Comparison of ENCODE assay signal across 9 mouse cellular contexts in the genomic region with DNA sequence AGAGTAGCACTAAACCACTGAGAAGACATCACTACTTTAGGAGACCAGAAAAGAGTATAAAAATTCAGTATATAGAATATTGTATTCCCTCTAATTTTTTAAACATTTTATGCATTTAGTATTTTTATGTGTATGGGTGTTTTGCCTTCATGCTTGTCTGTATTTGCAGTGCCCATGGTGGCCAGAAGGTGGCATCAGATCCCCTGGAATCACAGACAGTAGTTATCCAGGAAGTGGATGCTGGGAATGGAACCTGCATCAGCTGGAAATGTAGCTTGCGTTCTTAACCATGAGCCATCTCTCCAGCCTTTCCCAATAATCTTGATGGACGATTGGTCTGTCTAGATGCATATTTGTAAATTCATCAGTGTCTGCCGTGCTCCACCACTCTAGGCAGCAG. TPM values are rescaled to one million over a fixed set of nuclear protein-coding genes. Genes with fewer than 3 reads are reported as not detected.
DNase-seq lines count a peak whose midpoint lies in the region; ATAC-seq and TF ChIP-seq lines count a peak whose summit lies in the region.
"Had no signal": no experiment of that assay in that cellular context is flagged by ENCODE, and none has a peak within 500 bp of the region (broad histone marks: within the 10 kb centered on the region; RNA-seq: fewer than 3 reads in every experiment).

No protein-coding gene starts in this region.

- no peak overlapping the region for H3K4me2 ChIP-seq in heart, postnatal 0 days (ENCODE audit: low read depth, low read length)

- no peak for TF ChIP-seq POLR2A in ES-Bruce4 (IDR thresholded peaks at IDR 0.05; ENCODE audit: insufficient read depth, low read length)
- TF ChIP-seq POLR2A in kidney, adult 2 months (IDR thresholded peaks at IDR 0.05; ENCODE audit: low read depth, low read length): no peak

- 67% methylated on average over 3 of the region's 3 CpGs for WGBS in heart, postnatal 0 days
- WGBS in kidney, adult 2 months: 74% methylated on average over 3 of the region's 3 CpGs

- DNase-seq in heart, postnatal 0 days (ENCODE audit: low spot score): no peak
- DNase-seq in heart, adult 8-10 months (ENCODE audit: low spot score): no peak
- peak; percentile 37 for DNase-seq in 3134 (ENCODE audit: extremely low read depth, insufficient read length, low spot score)
- peak; percentile 59 for DNase-seq in c-Kit-positive CD71-positive TER-119-positive erythroid progenitor cells, embryonic 14.5 days (ENCODE audit: low spot score)
- peak; percentile 70 for DNase-seq in kidney, adult 2 months
- peak; percentile 30 for DNase-seq in yolk sac, embryonic 10.5 days (ENCODE audit: low spot score)

- ATAC-seq in heart, postnatal 0 days (ENCODE audit: insufficient read depth, low read depth): no peak
- ATAC-seq in megakaryocyte, adult 5-6 weeks (ENCODE audit: poor library complexity, severe bottlenecking): peak; percentile 57; the same call in 1 of the 2 replicates

- TF ChIP-seq EP300 in heart, postnatal 0 days (IDR thresholded peaks at IDR 0.05; ENCODE audit: low read depth): no peak
- no peak for TF ChIP-seq EP300 in ES-Bruce4 (IDR thresholded peaks at IDR 0.05; ENCODE audit: insufficient read depth, low read depth, low read length)

- peak; percentile 57 for TF ChIP-seq CTCF in heart, postnatal 0 days (IDR thresholded peaks at IDR 0.05; ENCODE audit: low read depth)
- TF ChIP-seq CTCF in ES-Bruce4 (IDR thresholded peaks at IDR 0.05; ENCODE audit: low read depth, low read length): peak; percentile 51
- TF ChIP-seq CTCF in kidney, adult 2 months (conservative IDR thresholded peaks at IDR 0.05; ENCODE audit: insufficient read depth, insufficient read length, low read depth, low read length): peak; percentile 78

- no peak overlapping the region for H3K9ac ChIP-seq in heart, postnatal 0 days (replicated peaks; ENCODE audit: low read depth, low read length)
- no peak overlapping the region for H3K9ac ChIP-seq in ES-Bruce4 (ENCODE audit: low read depth, poor library complexity, severe bottlenecking)

- H3K4me3 ChIP-seq in heart, postnatal 0 days (ENCODE audit: low read depth, low read length): no peak overlapping the region
- H3K4me3 ChIP-seq in ES-Bruce4 (ENCODE audit: low read depth, low read length): no peak overlapping the region
- no peak overlapping the region for H3K4me3 ChIP-seq in kidney, adult 2 months (ENCODE audit: insufficient read depth, low read depth, low read length)

- peaks cover 67% of the 10 kb centered on the region for H3K36me3 ChIP-seq in heart, postnatal 0 days (replicated peaks; ENCODE audit: control insufficient read depth, insufficient read depth, low read length)
- peaks cover 32% of the 10 kb centered on the region for H3K36me3 ChIP-seq in ES-Bruce4 (ENCODE audit: control insufficient read depth, insufficient read depth, low read length, poor library complexity, severe bottlenecking)
- H3K36me3 ChIP-seq in kidney, adult 2 months (ENCODE audit: control insufficient read depth, insufficient read depth, low read length): peaks cover 3% of the 10 kb centered on the region

- H3K27me3 ChIP-seq in heart, postnatal 0 days (ENCODE audit: control insufficient read depth, insufficient read depth, low read length): no peaks in the 10 kb centered on the region
- H3K27me3 ChIP-seq in ES-Bruce4 (ENCODE audit: control insufficient read depth, insufficient read depth, low read length, poor library complexity, severe bottlenecking): no peaks in the 10 kb centered on the region
- no peaks in the 10 kb centered on the region for H3K27me3 ChIP-seq in kidney, adult 2 months (replicated peaks; ENCODE audit: control insufficient read depth, insufficient read depth, low read length)

- no peaks in the 10 kb centered on the region for H3K4me1 ChIP-seq in heart, postnatal 0 days (ENCODE audit: control insufficient read depth, insufficient read depth)
- H3K4me1 ChIP-seq in ES-Bruce4 (ENCODE audit: control insufficient read depth, insufficient read depth, low read length): no peaks in the 10 kb centered on the region
- H3K4me1 ChIP-seq in kidney, adult 2 months (ENCODE audit: control insufficient read depth, insufficient read depth, low read length): peaks cover 8% of the 10 kb centered on the region

- no peak overlapping the region for H3K27ac ChIP-seq in heart, postnatal 0 days (ENCODE audit: low read depth)
- H3K27ac ChIP-seq in ES-Bruce4 (ENCODE audit: insufficient read depth, low read length): no peak overlapping the region
- no peak overlapping the region for H3K27ac ChIP-seq in kidney, adult 2 months (ENCODE audit: insufficient read depth, low read depth, low read length)
- H3K27ac ChIP-seq: macrophage had no signal

- H3K9me3 ChIP-seq in heart, postnatal 0 days (replicated peaks; ENCODE audit: control insufficient read depth, low read length): no peaks in the 10 kb centered on the region
- no peaks in the 10 kb centered on the region for H3K9me3 ChIP-seq in ES-Bruce4 (replicated peaks; ENCODE audit: control insufficient read depth, insufficient read depth, low read length, poor library complexity, severe bottlenecking)

RNA-seq across cellular contexts. Expression of gene Ncbp1, which starts 8.2 kb away (rescaled TPM):
- total RNA-seq in heart, postnatal 0 days (2014; rRNA removed; ENCODE audit: low replicate concordance): 18.2 and 25.9 TPM in 2 replicates
- polyA plus RNA-seq in heart, postnatal 0 days (2015; fragmentation: Nextera tagmentation; extraction: Ambion mirVana): 24.1 and 25.7 TPM in 2 replicates
- total RNA-seq in heart, adult 8-10 months (2022): 10 to 100 TPM; 18.0 to 19.6 (median 19.1) TPM
- polyA plus RNA-seq in ES-Bruce4 (2011; ENCODE audit: insufficient read depth, insufficient read length, low read depth, missing spikeins): 99.6 and 101 TPM in 2 replicates
- polyA plus RNA-seq in kidney, adult 2 months (2012; rRNA removed): 17.6 and 18.8 TPM in 2 replicates
- total RNA-seq in megakaryocyte, adult 5-6 weeks (2015): 53.8 and 57.3 TPM in 2 replicates
- total RNA-seq in megakaryocyte, adult 5-6 weeks (2017): 67.1 and 70.0 TPM in 2 replicates

RNA-seq across cellular contexts. Expression of gene Tstd2, which starts 8.3 kb away (rescaled TPM):
- 16.4 and 17.8 TPM in 2 replicates for total RNA-seq in heart, postnatal 0 days (2014; rRNA removed; ENCODE audit: low replicate concordance)
- 13.5 and 15.3 TPM in 2 replicates for polyA plus RNA-seq in heart, postnatal 0 days (2015; fragmentation: Nextera tagmentation; extraction: Ambion mirVana)
- total RNA-seq in heart, adult 8-10 months (2022): 10 to 100 TPM; 12.9 to 19.4 (median 14.8) TPM
- 39.5 and 47.3 TPM in 2 replicates for polyA plus RNA-seq in ES-Bruce4 (2011; ENCODE audit: insufficient read depth, insufficient read length, low read depth, missing spikeins)
- polyA plus RNA-seq in kidney, adult 2 months (2012; rRNA removed): 14.1 and 14.6 TPM in 2 replicates
- total RNA-seq in megakaryocyte, adult 5-6 weeks (2015): 21.5 and 22.1 TPM in 2 replicates
- 26.3 and 26.5 TPM in 2 replicates for total RNA-seq in megakaryocyte, adult 5-6 weeks (2017)

Comparison
In these comparisons a context has a peak if more than half of its experiments do, and no peak if none do; other contexts are left out.
1. DNase-seq: peak in 3134 (single experiment), c-Kit-positive CD71-positive TER-119-positive erythroid progenitor cells, embryonic 14.5 days (single experiment), kidney, adult 2 months (single experiment) and yolk sac, embryonic 10.5 days (single experiment); none in heart, postnatal 0 days (single experiment) and heart, adult 8-10 months (single experiment).
2. Peak in every context shown above with its lines, with median percentiles within 50 percentile points of each other: CTCF ChIP-seq.